Mouse (Mus musculus): ENCODE measurements around the gene Elf1.
"Not testable (repeated sequence)": the region's sequence is repeated elsewhere in the genome, so short reads cannot be mapped to it uniquely, and the experiment has no call there.

The Elf1 gene

GRCm38 (mm10) chr14:79521056-79521455 lies 40.1 kb downstream of the Elf1 start:
- DNase-seq (ENCODE audit: low read depth, low spot score): no peak

GRCm38 (mm10) chr14:79521471-79522117 lies 40.6 kb downstream of the Elf1 start:
- DNase-seq (ENCODE audit: low read depth, low spot score): no peak

- no peak for DNase-seq (ENCODE audit: low read depth, low spot score)
Measured at GRCm38 (mm10) chr14:79522387-79522786, 41.4 kb downstream of the Elf1 start.

- not testable (repeated sequence) for DNase-seq (ENCODE audit: low read depth, low spot score)
Measured at GRCm38 (mm10) chr14:79526106-79526505, 45.1 kb downstream of the Elf1 start.

GRCm38 (mm10) chr14:79527704-79528103 lies 46.7 kb downstream of the Elf1 start:
- DNase-seq (ENCODE audit: low read depth, low spot score): peak; percentile 11

- no peak for DNase-seq (ENCODE audit: low read depth, low spot score)
Measured at GRCm38 (mm10) chr14:79529581-79530554, 48.9 kb downstream of the Elf1 start.

GRCm38 (mm10) chr14:79530761-79531160 lies 49.8 kb downstream of the Elf1 start:
- no peak for DNase-seq (ENCODE audit: low read depth, low spot score)

GRCm38 (mm10) chr14:79532036-79532776 lies 51.2 kb downstream of the Elf1 start:
- DNase-seq (ENCODE audit: low read depth, low spot score): no peak

- no peak for DNase-seq (ENCODE audit: low read depth, low spot score)
Measured at GRCm38 (mm10) chr14:79533350-79533749, 52.4 kb downstream of the Elf1 start.

- DNase-seq (ENCODE audit: low read depth, low spot score): no peak
Measured at GRCm38 (mm10) chr14:79534206-79534605, 53.2 kb downstream of the Elf1 start.

GRCm38 (mm10) chr14:79534656-79535055 lies 53.7 kb downstream of the Elf1 start:
- not testable (repeated sequence) for DNase-seq (ENCODE audit: low read depth, low spot score)

GRCm38 (mm10) chr14:79535318-79535717 lies 54.3 kb downstream of the Elf1 start:
- no peak for DNase-seq (ENCODE audit: low read depth, low spot score)

GRCm38 (mm10) chr14:79536011-79536410 lies 55.0 kb downstream of the Elf1 start:
- no peak for DNase-seq (ENCODE audit: low read depth, low spot score)

GRCm38 (mm10) chr14:79536837-79537236 lies 55.8 kb downstream of the Elf1 start:
- no peak for DNase-seq (ENCODE audit: low read depth, low spot score)

- no peak for DNase-seq (ENCODE audit: low read depth, low spot score)
Measured at GRCm38 (mm10) chr14:79537463-79537862, 56.5 kb downstream of the Elf1 start.

GRCm38 (mm10) chr14:79537921-79538320 lies 56.9 kb downstream of the Elf1 start:
- no peak for DNase-seq (ENCODE audit: low read depth, low spot score)

GRCm38 (mm10) chr14:79541606-79542005 lies 60.6 kb downstream of the Elf1 start:
- DNase-seq (ENCODE audit: low read depth, low spot score): no peak

GRCm38 (mm10) chr14:79549343-79549742 lies 68.3 kb downstream of the Elf1 start:
- no peak for DNase-seq (ENCODE audit: low read depth, low spot score)

GRCm38 (mm10) chr14:79551929-79552328 lies 70.9 kb downstream of the Elf1 start:
- no peak for DNase-seq (ENCODE audit: low read depth, low spot score)

GRCm38 (mm10) chr14:79552854-79553253 lies 71.9 kb downstream of the Elf1 start:
- DNase-seq (ENCODE audit: low read depth, low spot score): no peak

GRCm38 (mm10) chr14:79557796-79558195 lies 76.8 kb downstream of the Elf1 start:
- no peak for DNase-seq (ENCODE audit: low read depth, low spot score)

- peak; percentile 43 for DNase-seq (ENCODE audit: low read depth, low spot score)
Measured at GRCm38 (mm10) chr14:79562745-79563144, 81.8 kb downstream of the Elf1 start.
